Mouse (Mus musculus): ENCODE results near the gene Cpd.

DNA sequence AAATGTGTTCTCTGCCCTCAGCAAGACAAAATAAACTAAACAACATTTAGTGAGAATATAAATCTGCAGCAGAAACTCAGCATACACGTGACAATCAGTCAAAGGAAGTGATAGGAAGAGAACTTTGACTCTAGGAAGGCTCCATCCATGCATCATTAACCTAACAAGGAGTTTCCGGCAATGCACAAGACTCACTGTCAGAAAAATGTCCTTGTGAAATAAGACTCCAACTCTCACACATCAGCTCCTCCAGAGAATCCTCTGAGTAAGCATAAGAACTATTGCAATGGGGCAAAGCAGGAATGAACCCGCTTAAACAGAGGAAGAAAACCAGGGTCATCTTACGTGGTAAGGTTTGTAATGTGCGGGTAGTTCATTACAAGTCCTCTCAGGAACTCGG lies 49.6 kb downstream of the Cpd start:
- no peak for TF ChIP-seq POLR2A (IDR thresholded peaks at IDR 0.05; ENCODE audit: low read depth, low read length)
- TF ChIP-seq MAX (IDR thresholded peaks at IDR 0.05; ENCODE audit: low read length): no peak
- no peak for TF ChIP-seq CTCF (conservative IDR thresholded peaks at IDR 0.05 in 1 of 2, IDR thresholded peaks at IDR 0.05 in 1 of 2; ENCODE audit: low read depth in 2 of 2, low read length in 2 of 2)
- TF ChIP-seq PAX5 (IDR thresholded peaks at IDR 0.05; ENCODE audit: low read length): no peak
- TF ChIP-seq ZC3H11A (IDR thresholded peaks at IDR 0.05; ENCODE audit: low read depth, low read length): no peak
- no peak for TF ChIP-seq TBP (conservative IDR thresholded peaks at IDR 0.05; ENCODE audit: low read depth, low read length)
- TF ChIP-seq TCF12 (IDR thresholded peaks at IDR 0.05; ENCODE audit: low read depth, low read length): no peak
- no peak for TF ChIP-seq NRF1 (IDR thresholded peaks at IDR 0.05; ENCODE audit: low read depth, low read length)

Measured in CH12.LX (cell line).